Mouse (Mus musculus) megakaryocyte progenitor cell, adult 5-6 weeks (primary cell): Measurements from ENCODE around the gene Sh3gl2. TPM values are rescaled to one million over a fixed set of nuclear protein-coding genes. Genes with fewer than 3 reads are reported as not detected.

Experiments
- ATAC-seq: replicated peaks from 2 replicates; pipeline ENCODE4 v1.8.0; 2016; ENCODE audit warnings: mild to moderate bottlenecking, moderate TSS enrichment, inconsistent platforms; ENCODE audit not compliant: poor library complexity
- total RNA-seq, 2 experiments: library from RNA; stranded (forward) in 1 of 2; stranded (reverse) in 1 of 2; fragments of 157-497, 149-512 nt in 1 of 2; fragments of 200-1000 nt in 1 of 2; gene quantifications; 2 replicates each; pipeline versions ENCODE4 v1.2.3 to v1.2.4; 2015 to 2017

Gene Sh3gl2
- total RNA-seq, 2 experiments from 2014 or later, result not detected

- no peak for ATAC-seq
These were observed 23.6 kb downstream of the Sh3gl2 start for GRCm38 (mm10) chr4:85228589-85228948.

DNA sequence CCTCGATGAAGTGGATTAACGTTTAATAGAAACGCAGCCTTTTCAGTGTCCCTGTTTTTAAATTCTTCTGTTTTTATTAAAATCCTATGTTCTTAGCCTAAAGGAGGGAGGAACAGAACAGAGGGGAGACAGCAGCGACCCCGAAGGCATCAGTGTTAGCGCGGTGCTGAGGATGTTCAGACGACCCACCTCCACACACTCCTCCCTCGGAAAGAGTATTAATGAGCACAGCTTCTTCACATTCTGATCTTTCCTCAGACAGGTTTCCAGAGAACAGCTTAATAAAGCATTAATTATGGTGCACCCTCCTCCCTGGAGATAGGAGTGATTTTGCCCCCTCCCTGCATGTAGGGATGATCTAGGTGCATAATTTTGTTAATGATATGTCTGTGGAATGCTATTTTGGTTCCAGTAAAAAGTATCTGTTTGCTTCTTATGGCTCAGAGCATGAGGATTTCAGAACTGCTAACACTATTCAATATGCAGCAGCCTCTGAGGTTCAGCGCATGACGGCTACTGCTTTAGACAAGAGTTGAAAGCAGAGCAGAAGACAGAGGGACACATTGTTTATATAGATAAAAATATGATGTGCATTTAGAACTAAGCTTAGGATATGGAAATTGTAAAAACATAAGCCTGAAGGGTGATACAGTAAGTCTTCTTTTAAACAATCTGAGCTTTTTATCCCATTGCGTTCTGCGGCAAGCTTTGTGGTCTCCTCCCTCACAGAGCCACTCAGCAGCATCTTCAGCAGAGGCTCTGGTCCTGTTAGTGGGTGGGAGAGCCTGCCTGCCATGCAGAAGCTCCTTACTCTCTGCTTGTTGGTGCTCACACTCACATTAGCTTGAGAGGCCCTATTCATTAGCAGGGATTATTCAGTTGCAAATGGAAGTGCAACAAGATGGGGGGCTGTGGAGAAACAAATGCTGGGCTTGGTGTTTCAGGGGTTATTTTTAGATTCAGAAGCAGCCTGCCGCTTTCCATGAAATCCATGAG is 27.8 kb downstream of the Sh3gl2 start:
- no peak for ATAC-seq

DNA sequence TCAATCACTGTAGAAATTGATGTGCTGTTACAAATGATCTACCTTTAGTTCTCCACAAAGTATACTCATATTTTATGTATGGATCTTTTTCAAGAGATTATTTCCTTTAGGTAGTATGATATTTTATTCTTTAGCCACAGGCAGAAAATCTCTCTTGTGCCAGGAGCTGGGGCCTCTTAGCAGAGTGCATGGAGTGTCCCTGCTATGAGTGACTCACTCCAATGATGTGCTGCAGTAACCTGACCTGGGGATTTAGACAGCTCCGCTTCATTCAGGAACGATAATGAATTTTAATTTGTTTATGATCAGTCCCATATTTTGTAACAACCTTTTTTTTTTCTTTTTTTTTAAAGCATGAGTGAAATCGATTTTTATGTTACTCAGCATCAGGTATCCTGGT is 36.7 kb downstream of the Sh3gl2 start:
- no peak for ATAC-seq

GRCm38 (mm10) chr4:85242562-85242961 is 37.6 kb downstream of the Sh3gl2 start:
- ATAC-seq, result no peak

- ATAC-seq, result no peak
These were observed 43.7 kb downstream of the Sh3gl2 start for GRCm38 (mm10) chr4:85248673-85249072.

GRCm38 (mm10) chr4:85250271-85250670 is 45.3 kb downstream of the Sh3gl2 start:
- no peak for ATAC-seq

GRCm38 (mm10) chr4:85250786-85251185 is 45.9 kb downstream of the Sh3gl2 start:
- no peak for ATAC-seq

GRCm38 (mm10) chr4:85255771-85256389 is 51.0 kb downstream of the Sh3gl2 start:
- ATAC-seq, result no peak

GRCm38 (mm10) chr4:85256461-85257202 is 51.7 kb downstream of the Sh3gl2 start:
- ATAC-seq, result no peak

GRCm38 (mm10) chr4:85257771-85258341 is 52.9 kb downstream of the Sh3gl2 start:
- ATAC-seq, result no peak

- no peak for ATAC-seq
These were observed 56.0 kb downstream of the Sh3gl2 start for GRCm38 (mm10) chr4:85260687-85261658.

DNA sequence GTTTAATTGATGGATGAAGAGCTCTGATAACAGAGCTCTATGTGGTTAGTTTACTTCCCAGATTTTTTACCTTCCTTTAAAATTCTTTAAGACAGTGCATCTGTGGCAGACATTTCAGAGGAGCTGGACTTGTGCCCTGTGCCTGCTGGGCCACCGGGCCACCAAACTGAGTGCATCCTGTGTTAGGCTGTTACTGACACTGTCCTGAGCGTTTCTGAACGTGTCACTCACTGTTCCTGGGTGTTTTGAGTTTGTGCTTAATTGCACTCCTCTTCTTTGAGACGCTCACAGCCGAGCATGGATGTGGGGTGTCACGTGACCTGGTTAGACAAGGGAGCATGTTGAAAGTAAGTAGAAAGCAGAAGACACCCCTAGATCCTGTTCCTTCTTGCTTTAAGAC is 57.2 kb downstream of the Sh3gl2 start:
- ATAC-seq, result no peak

DNA sequence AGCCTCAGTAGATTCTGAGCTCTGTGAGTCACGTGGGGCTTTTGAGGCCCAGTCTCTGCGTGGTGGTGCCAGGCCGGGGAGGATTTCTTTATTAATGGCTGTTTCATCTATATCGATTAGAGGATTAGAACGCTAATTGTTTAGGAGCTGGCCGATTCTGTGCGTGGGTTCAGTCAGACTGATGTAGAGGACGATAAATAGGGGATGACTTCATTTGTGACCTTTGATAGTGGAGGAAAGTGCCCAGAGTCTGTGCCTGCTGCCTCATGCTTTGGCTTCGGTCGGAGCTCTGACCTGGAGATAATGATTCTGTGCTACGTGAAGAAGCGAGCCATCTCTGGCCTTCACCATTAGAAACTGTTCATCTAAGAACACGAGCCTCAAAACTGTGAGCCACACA is 57.7 kb downstream of the Sh3gl2 start:
- ATAC-seq, result no peak

- ATAC-seq, result no peak
These were observed 62.5 kb downstream of the Sh3gl2 start for GRCm38 (mm10) chr4:85267456-85267855.

GRCm38 (mm10) chr4:85272877-85273276 is 68.0 kb downstream of the Sh3gl2 start:
- no peak for ATAC-seq

- no peak for ATAC-seq
These were observed 68.5 kb downstream of the Sh3gl2 start for GRCm38 (mm10) chr4:85273452-85273851.

- ATAC-seq, result no peak
These were observed 78.2 kb downstream of the Sh3gl2 start for GRCm38 (mm10) chr4:85283151-85283550.

DNA sequence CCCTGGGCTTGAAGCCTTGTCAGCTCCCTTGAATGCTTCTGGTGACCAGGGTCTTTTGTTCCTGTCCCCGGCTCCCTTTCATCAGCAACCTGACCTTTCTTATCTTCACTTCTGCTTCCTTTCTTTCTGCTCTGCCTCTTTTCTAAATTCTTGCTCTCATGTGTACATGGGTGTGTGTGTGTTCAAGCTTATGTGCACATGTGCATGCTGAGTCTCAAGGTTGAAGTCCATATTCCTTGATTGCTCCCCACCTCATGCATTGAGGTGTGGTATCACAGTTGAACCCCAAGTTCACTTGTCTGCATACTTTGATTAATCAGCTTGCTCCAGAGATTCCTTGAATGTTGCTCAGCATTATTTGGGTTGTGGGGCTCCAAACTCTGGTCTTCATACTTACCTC is 85.1 kb downstream of the Sh3gl2 start:
- no peak for ATAC-seq

DNA sequence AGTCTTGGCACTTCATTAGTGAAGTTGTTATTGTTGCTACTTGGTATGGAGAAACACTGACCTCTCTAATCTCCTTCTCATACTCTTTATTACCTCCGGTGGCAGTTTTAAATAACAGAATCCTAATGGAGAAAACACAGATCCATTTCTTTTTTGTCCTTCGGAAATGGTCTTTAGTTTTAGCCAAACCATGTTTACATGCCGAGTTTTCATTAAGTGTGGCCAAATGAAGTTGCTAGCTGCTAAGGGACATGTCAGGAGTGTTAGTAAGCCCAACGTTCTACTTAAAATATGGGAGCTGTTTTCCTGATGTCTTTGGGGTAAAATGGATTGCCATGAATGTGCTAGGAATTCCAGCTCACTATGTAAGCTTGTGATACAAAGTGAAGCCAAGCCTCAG is 86.4 kb downstream of the Sh3gl2 start:
- no peak for ATAC-seq

GRCm38 (mm10) chr4:85293368-85293767 is 88.4 kb downstream of the Sh3gl2 start:
- no peak for ATAC-seq
